Mouse (Mus musculus) kidney, adult 11 months (tissue): ENCODE measurements around the gene Clec12b.
"Not testable (repeated sequence)": the region's sequence is repeated elsewhere in the genome, so short reads cannot be mapped to it uniquely, and the experiment has no call there.

Experiments
- DNase-seq: peaks from one replicate; pipeline ENCODE4 v3.0.0; 2022

The Clec12b gene

DNA sequence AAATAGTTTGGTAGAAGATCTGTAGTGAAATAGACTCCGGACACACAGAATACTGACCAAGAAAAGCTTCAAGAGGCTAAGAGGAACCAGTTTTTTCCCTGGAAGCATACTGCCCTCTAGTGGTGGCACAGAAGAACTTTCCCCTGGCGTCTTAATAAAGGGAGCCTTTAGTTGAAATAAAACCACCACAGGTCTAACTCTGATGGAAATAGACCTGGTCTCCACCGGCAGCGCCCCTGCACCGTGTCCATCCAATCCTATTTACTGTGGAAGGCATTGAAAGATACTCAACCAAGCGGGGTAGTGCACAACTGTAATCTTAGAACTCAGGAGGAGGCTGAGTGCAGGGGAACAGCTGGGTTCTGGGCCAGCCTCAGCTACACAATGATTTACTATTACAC, 19.7 kb downstream of the Clec12b start:
- no peak for DNase-seq

DNA sequence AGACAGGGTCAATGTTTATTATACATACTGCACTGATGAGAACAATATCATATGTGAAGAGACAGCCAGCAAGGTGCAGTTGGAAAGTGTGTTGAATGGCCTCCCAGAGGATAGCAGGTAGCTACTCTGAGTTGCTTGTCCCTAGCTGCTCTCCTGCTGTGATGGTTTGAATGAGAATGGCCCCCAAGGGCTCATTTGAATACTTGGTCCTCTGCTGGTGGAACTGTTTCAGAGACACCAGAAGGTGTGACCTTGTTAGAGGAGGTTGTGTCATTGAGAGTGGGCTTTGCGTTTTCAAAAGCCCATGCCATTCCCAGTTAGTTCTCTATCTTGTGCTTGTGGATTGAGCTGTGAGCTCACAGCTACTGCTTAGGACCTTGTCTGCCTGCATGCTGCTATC, 21.7 kb downstream of the Clec12b start:
- DNase-seq = no peak

DNA sequence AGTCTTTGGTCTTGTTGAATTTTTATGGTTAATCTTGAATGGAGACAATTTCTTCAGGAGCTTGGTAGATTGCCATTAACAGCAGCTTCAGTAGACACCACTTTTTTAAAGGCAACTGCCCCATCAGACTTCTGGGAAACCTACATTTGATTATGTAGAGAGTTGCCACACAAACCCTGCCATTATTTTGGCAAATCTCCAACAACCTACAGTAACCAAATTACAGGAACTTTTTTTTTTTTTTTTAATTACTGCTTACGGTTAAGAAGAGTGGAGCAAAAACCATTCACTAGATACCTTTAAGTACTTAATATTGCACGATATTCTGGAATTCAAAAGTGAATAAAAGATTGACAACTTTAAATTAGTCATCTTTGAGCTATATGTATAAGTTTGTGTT, 26.2 kb downstream of the Clec12b start:
- DNase-seq = no peak

DNA sequence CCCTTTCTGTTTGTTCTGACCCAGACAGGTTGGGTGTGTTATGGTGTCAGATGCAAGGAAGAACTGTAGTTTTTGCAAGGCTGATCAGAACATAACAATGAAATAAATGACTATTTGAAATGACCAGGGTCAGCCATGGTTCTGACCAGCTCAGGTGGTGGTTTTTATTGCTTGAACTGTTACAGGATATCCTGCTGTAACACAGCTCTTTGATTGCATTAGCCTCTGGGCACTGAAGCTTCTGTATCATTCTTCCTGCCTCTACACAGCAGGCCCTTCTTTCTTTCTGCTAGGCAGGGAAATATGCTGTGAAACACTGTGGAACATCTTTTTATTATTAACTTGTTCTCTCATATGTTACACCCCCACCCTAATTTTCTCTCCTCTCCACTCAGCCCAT, 29.2 kb downstream of the Clec12b start:
- no peak for DNase-seq

DNA sequence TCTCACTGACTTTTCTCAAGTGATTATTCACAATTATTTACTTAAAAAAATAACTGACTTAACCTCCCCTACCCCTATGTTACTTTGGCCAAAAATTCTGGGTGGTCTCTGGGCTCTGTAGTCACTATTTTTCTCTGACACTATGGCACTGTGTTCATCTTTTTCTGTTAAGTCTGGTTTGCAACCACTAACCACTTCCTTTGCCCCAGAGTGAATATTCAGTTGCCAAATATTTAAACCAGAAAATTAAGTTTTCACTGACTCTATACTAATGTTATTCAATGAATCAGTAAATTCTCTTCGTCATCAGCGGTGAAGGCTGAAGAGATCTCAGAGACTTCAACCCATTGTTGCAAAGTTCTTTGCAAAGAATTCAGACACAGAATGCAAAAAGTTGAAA, 29.9 kb downstream of the Clec12b start:
- DNase-seq = no peak

DNA sequence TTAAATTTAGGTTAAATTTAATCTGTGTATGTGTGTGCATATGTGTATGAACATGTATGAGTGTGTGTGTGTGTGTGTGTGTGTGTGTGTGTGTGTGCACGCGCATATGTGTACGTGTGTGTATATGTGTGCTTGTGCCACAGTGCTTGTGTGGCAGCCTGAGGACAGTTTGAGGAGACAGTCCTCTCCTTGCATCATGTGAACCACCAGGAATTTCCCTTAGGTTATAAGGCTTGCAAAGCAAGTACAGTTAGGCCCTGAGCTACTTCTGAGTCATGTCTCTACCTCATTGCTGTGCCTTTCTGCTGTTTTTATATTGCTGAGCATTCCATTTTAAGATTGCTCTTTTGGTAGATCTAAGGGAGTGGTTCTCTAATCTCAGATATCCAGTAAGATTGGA, 34.6 kb downstream of the Clec12b start:
- no peak for DNase-seq

DNA sequence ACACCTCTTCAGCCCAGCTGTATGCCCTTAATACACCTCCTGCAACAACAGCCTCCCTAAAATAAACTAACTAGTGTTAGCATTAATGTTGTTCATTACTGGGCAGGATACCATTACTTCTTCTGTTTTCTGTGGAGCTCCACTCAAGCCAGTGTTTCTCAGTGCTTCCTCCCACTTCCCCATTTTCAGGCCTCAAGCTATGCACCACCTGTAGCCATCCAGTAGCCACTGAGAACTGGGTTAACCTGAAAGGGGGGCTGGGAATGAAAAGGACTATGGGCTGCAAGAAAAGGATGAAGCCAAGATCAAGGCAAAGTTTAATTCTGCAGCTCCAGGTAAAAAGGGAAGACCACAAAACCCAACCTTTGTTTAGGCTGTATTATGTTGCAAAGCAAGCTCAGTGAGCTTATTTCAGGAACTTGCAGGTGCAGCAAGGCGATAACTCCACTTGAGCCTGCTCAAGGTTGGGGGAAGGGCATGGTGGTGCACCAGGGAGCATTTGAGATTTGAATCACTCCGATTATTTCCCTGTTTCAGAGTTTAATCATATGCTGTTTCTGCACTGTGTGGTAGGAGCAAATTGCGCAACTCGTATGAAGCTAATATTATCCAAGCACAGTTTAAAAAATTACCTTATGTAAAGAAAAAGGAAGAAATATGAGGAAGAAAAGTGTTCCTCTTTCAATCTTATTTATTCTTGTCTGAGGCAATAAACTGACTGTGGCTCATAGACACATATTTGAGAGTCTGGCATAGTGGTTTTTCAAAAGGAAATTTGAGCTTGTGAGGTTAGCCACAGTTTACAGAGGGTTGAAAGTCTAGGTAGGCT, 35.9 kb downstream of the Clec12b start:
- DNase-seq = peak; percentile 14

DNA sequence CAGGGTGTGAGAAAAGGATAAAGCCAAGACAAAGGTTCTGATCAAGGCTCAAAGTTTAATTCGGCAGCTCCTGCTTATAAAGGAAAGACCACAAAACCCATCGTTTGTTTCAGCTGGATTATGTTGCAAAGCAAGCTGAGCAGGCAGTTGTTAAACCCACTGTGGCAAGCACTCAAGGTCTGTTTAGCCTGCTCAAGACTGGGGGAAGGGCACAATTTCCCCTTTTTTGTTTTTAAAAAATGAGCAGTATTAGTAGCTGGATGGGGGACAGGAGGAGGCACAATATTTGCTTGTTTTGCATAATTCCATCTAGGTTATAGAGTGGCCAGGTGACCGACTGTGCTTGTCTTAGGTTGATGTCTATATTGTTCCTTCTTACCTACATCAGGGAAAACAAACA, 41.3 kb downstream of the Clec12b start:
- DNase-seq = no peak

DNA sequence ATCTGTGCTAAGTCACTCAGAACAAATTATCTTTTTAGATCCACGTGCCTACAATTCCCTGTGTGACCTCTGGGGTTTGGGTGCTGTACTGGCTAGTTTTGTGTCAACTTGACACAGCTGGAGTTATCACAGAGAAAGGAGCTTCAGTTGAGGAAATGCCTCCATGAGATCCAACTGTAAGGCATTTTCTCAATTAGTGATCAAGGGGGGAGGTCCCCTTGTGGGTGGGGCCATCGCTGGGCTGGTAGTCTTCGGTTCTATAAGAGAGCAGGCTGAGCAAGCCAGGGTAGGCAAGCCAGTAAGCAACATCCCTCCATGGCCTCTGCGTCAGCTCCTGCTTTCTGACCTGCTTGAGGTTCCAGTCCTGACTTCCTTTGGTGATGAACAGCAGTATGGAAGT, 43.3 kb downstream of the Clec12b start, which contains the start of gene Clec12a:
Clec12a (plus strand) TSS at position 301 of the 400 bp plus-strand sequence.
- not testable (repeated sequence) for DNase-seq

DNA sequence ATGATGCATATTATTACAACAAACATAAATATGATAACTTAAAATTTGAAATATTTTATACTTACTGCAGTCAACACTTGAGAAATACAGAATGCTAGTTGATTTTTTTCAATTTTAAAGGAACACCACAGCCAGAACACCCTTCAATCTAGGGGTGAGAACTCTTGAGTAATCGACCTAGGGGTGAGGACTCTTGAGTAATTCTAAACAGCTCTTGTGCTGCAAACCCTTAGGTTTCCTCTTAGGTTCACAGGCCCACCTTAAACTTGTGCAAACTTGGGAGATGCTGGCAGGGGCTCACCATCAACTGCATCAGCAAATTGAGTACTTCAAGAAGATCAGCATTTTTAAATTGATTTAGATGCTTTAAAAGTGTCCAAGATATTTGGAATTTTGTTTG, 47.9 kb downstream of the Clec12b start:
- no peak for DNase-seq

DNA sequence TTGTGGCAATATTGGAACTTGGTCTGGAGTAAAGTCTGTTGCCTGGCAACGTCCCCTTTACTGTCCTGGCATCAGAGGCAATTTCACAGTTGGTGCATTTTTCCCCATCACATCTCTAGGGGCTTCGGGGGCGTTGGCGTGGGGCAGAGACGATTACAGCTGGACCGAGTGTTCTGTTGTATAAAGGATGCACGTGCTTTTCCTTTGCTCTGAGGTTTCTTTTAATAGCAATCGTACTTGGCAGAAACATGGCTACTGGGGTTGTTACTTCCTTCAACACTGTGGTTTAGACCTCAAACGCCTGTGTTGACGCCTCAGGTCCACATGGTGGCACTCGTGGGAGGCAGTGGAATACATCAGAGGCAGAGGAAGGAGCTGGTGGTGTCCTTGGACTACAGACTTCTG, 52.0 kb downstream of the Clec12b start:
- DNase-seq = peak; percentile 40

DNA sequence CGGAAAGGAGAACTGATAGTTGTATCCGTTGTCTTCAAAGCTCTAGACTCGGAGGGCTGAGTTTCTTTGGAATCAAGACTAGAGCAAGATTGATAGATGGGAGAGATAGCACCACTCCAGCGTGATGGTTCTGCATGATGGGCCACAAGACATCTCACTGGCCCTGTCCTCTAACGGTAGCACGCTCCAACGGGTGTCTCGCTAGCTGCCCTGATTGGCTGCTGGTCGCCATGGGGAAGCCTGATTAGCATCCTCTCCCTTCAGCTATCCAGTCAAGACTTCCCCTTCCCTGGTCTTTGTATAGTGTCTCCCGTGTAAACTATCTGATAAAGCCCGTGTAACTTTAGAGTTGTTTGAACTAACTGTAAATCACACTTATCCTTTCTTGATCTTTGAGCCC, 54.1 kb downstream of the Clec12b start, which contains the start of gene 4922502D21Rik:
4922502D21Rik (minus strand) TSS at position 187 of the 400 bp plus-strand sequence.
- DNase-seq = no peak

DNA sequence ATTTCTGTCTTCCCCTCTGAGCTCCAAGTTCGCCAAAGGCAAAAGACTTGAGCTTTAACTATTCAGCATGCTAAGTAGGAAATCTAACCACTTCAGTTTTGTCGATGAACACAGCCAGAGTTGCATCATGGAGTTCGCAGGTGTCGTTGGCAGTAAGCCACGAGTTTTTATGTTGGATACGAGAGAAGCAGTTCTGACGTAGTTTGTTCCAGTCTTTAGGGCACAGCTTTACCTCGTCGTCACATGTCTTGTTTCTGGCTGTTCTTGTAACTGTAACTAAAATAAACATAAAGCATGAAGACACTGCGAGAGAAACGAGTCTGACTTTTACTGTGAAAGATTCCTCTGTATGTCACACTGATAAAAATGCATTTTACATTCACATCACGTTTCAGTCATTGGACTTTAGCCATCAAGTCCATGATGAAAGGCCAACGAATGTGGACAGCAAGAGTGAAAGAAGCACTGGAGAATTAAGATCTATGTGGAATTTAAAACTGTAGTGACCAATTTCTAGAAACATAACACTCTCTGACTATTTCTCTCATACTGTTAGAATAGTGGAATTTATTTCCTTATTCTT, 59.0 kb downstream of the Clec12b start:
- DNase-seq = no peak

DNA sequence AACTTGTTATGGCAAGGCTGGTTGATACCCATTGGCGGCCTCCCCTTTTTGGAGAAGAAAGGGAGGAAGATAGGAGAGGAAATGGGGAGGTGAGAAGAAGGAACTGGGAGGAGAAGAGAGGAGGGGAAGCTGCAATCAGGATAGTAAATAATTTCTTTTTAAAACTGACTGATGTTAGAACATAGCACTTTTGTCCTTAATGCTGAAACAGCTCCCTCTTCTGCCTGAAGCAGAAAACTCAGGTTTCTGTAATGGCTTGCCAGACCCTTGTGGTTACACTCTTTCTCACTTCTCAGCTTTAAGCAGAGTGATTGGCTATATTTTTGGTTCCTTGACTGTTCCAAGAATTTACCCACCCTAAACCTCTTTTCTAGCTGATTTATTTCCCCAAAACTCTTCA, 59.7 kb downstream of the Clec12b start:
- no peak for DNase-seq
